Comparison of ENCODE assay signal across 10 mouse cellular contexts in genomic region chr13:81385597-81386362, GRCm38 (mm10).
DNase-seq lines count a peak whose midpoint lies in the region.
"Had no signal": no experiment of that assay in that cellular context is flagged by ENCODE, and none has a peak within 500 bp of the region (broad histone marks: within the 10 kb centered on the region; RNA-seq: fewer than 3 reads in every experiment).

No protein-coding gene starts in this region.

- no peaks in the 10 kb centered on the region for H3K9me3 ChIP-seq in forebrain, embryonic 10.5 days
- H3K9me3 ChIP-seq: hindbrain, embryonic 15.5 days had no signal

- no peaks in the 10 kb centered on the region for H3K4me1 ChIP-seq in forebrain, embryonic 10.5 days
- H3K4me1 ChIP-seq: hindbrain, embryonic 15.5 days had no signal

- H3K4me3 ChIP-seq in forebrain, embryonic 10.5 days: no peak overlapping the region
- H3K4me3 ChIP-seq: hindbrain, embryonic 15.5 days; myocyte had no signal

- peak; percentile 48 for DNase-seq in adrenal gland, postnatal 10 days
- no peak for DNase-seq in adrenal gland, postnatal 4 days (ENCODE audit: low spot score in 2 of 2)
- peak; percentile 44 for DNase-seq in urinary bladder, postnatal 14 days (ENCODE audit: low spot score)
- no peak for DNase-seq in urinary bladder, postnatal 4 days (ENCODE audit: low spot score in 2 of 2)
- peak; percentile 47 to 65 for DNase-seq in left cerebral cortex, postnatal 25 days (ENCODE audit: low spot score in 2 of 2)
- DNase-seq in spleen, adult 18-20 months: no peak
- no peak for DNase-seq in gastrocnemius, postnatal 4 days (ENCODE audit: low spot score in 2 of 2)
- no peak for DNase-seq in forebrain, embryonic 10.5 days (ENCODE audit: extremely low spot score, low spot score)

- H3K27me3 ChIP-seq in forebrain, embryonic 10.5 days (ENCODE audit: poor library complexity, severe bottlenecking): no peaks in the 10 kb centered on the region
- H3K27me3 ChIP-seq: hindbrain, embryonic 15.5 days had no signal

- H3K36me3 ChIP-seq in forebrain, embryonic 10.5 days (replicated peaks): peaks cover 20% of the 10 kb centered on the region
- H3K36me3 ChIP-seq: hindbrain, embryonic 15.5 days had no signal

- H3K27ac ChIP-seq in forebrain, embryonic 10.5 days: no peak overlapping the region
- H3K27ac ChIP-seq: hindbrain, embryonic 15.5 days had no signal

- intact Hi-C loops in left cerebral cortex, postnatal 25 days (cut with DNase I): no loop called here

- 92% methylated on average over 4 of the region's 4 CpGs for WGBS in forebrain, embryonic 10.5 days

Comparison
In these comparisons a context has a peak if more than half of its experiments do, and no peak if none do; other contexts are left out.
1. DNase-seq: peak in adrenal gland, postnatal 10 days (single experiment), urinary bladder, postnatal 14 days (single experiment) and left cerebral cortex, postnatal 25 days (2 of 2); none in adrenal gland, postnatal 4 days (0 of 2), urinary bladder, postnatal 4 days (0 of 2), spleen, adult 18-20 months (0 of 2), gastrocnemius, postnatal 4 days (0 of 2) and forebrain, embryonic 10.5 days (single experiment).